Mouse (Mus musculus): ENCODE measurements at regions not wholly inside any gene's neighbourhood (a gene's known extent, or its start where the extent isn't known, plus 50 kb on each side); places are given as distances from the start of the nearest gene placed in this dataset.

DNA sequence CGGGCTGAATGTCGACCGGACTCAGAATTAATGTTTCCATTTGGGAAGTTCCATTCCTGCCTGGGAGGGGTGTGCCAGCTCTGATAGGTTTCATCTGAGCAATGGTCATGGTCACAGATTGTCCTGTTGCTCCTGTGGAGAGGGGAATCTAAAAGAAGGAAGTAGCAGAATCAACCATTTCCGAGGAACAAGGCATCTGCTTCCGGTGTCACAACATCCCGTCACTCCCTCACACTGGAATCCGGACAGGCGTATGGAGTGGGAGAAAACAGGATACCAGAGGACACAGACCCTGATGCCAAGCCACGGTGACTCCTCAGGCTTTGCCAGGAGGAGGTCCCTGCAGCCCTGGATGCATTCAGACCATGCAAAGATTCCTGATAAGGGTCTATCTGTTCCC is 168.0 kb downstream of the Maf start:
- 16% methylated on average over 9 of the region's 9 CpGs for WGBS (ENCODE audit: insufficient replicate concordance)
- Histone ChIP-seq H3K4me2 (no peak overlapping the region), H3K27ac (no peak overlapping the region), H3K9ac (no peak overlapping the region), H3K9me3 (replicated peaks) (no peaks in the 10 kb centered on the region), H3K27me3 (replicated peaks) (peaks cover 5% of the 10 kb centered on the region; the same call in 1 of the 2 replicates), H3K36me3 (no peaks in the 10 kb centered on the region), H3K4me3 (no peak overlapping the region), H3K4me1 (peaks cover 17% of the 10 kb centered on the region)
- peak; percentile 38; the same call in 1 of the 2 replicates for ATAC-seq

DNA sequence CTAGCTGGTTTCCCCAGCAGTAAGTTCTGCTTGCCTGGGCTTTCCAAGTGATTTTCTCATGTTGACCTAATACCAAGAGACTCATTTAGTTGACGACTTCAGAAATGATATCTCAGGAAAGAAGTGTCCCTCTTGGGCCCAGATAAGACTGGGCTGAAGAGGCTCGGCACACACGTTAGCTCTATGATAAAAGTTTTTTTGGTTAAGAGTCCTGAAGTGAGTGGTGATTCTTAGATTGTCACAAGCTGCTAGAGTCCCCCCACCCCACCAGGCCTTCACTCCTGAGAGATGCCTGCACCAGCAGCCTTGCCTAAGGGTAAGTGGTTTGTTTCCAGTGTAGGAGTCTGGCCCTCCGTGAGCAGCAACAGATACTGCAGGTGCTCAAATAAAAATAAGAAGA is 169.4 kb downstream of the Maf start:
- Histone ChIP-seq H3K4me3 (no peak overlapping the region), H3K27ac (no peak overlapping the region), H3K4me2 (no peak overlapping the region), H3K36me3 (no peaks in the 10 kb centered on the region), H3K4me1 (peaks cover 17% of the 10 kb centered on the region), H3K9ac (no peak overlapping the region), H3K27me3 (replicated peaks) (peaks cover 5% of the 10 kb centered on the region; the same call in 1 of the 2 replicates), H3K9me3 (replicated peaks) (no peaks in the 10 kb centered on the region)
- 15% methylated on average over 4 of the region's 4 CpGs for WGBS (ENCODE audit: insufficient replicate concordance)
- peak; percentile 71 for ATAC-seq

DNA sequence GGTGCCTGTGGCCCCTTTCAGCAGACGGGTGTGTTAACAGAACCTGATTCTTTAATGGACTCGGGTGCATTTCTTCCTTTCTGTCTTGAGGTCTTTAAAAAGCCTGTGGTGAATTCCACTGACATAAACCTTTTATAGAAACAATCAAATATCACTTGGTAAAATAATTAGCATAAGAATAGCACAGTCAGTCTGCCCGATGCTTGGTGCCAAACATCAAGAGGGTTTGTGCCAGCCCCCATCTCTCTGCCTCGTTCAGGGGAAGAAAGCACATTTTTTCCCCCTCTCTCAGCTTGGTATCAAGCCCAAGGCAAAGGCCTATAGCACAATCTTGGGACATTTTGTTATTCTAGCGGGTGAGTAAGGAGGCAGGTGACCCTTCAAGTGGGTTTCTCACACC is 169.8 kb downstream of the Maf start:
- Histone ChIP-seq H3K27ac (no peak overlapping the region), H3K9ac (no peak overlapping the region), H3K36me3 (no peaks in the 10 kb centered on the region), H3K4me3 (no peak overlapping the region), H3K4me1 (peaks cover 17% of the 10 kb centered on the region), H3K4me2 (no peak overlapping the region), H3K27me3 (replicated peaks) (peaks cover 5% of the 10 kb centered on the region; the same call in 1 of the 2 replicates), H3K9me3 (replicated peaks) (no peaks in the 10 kb centered on the region)
- 49% methylated on average over 5 of the region's 5 CpGs for WGBS (ENCODE audit: insufficient replicate concordance)
- no peak for ATAC-seq

DNA sequence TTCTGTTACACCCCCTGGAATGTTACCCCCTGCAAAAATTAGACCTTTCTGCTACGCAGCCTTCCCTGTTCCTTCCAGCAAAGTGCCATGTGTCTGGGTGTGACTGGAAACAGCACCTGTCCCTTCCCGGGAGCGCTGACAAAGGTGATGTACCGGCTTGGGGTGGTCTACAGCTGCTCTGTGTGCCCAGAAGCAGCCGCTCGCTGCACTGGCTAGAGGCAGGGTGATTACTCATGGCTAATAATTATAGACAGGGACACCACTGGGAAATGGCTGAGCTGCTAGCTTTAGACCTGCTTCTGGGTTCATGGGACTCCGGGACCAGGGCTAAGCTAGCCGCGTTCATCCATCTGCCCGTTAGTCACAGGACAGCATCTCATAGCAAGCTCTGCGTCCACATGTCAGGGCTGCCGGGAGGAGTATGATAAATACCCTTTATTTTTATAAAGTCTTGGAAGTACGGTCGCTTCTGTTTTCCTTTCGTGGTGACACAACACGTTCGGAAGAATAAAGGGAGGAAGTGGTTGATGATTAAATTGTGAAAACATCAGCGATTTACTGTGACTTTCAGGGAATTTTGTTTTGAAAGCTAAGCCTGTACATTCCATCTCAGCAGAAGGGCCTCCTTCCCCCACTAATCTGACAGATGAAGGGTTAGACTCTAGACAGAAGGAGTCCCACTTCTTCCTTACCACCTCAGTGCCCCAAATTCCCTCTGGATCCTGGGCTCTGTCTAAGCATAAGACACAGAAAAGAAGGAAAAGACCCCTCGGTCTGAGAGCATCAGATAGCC is 170.8 kb downstream of the Maf start:
- H3K4me1 ChIP-seq: peaks cover 17% of the 10 kb centered on the region
- no peak overlapping the region for H3K9ac ChIP-seq

DNA sequence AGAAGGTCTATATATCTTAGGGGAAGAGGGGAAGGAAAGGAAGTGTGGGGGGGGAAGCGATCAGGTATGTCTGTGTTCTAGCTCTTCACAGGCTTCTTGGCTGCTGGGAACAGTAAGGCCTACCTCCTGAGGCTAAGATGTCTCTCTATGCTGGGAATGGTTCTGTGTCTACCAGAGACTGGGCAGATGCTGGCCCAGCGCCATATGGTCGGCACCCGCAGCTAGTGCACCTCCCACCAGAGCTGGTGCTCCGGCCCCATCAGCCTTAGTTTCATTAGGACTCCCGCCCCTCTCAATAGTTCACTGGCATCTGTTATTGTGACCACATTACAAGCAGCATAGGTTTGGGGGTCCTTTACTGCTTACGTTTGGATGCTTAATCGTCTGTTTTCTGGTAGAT is 171.6 kb downstream of the Maf start:
- no peak overlapping the region for H3K4me3 ChIP-seq
- H3K4me1 ChIP-seq: peaks cover 17% of the 10 kb centered on the region
- H3K4me2 ChIP-seq: no peak overlapping the region
- no peaks in the 10 kb centered on the region for H3K9me3 ChIP-seq (replicated peaks)
- no peak for ATAC-seq
- H3K9ac ChIP-seq: no peak overlapping the region
- peaks cover 5% of the 10 kb centered on the region; the same call in 1 of the 2 replicates for H3K27me3 ChIP-seq (replicated peaks)
- 75% methylated on average over 8 of the region's 8 CpGs for WGBS (ENCODE audit: insufficient replicate concordance)
- H3K27ac ChIP-seq: no peak overlapping the region
- H3K36me3 ChIP-seq: no peaks in the 10 kb centered on the region

More for the DNA sequence above, 170.8 kb downstream of the Maf start:
- Histone ChIP-seq H3K27ac (no peak overlapping the region), H3K27me3 (replicated peaks) (peaks cover 5% of the 10 kb centered on the region; the same call in 1 of the 2 replicates), H3K4me3 (no peak overlapping the region), H3K9me3 (replicated peaks) (no peaks in the 10 kb centered on the region), H3K36me3 (no peaks in the 10 kb centered on the region), H3K4me2 (no peak overlapping the region)
- no peak for ATAC-seq
- WGBS (ENCODE audit: insufficient replicate concordance): 60% methylated on average over 19 of the region's 19 CpGs

DNA sequence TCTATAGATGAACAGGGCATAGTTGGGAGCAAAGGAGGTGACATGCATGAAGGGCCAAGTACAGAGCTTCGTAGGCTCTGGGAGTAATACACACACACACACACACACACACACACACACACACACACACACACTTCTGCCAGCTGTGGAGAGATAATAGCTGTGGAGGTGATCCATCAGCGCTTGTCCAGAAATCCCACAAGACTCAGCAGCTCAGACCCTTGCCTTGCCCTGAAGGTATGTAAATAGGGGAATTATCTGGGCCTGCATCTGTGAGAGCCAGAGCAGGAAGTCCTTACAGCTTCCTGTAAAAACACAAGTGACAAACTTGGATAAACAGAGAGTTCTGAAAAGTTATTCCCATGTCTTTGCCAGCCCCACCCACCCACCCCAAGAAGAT is 173.6 kb downstream of the Maf start:
- no peak overlapping the region for H3K4me2 ChIP-seq
- peaks cover 24% of the 10 kb centered on the region for H3K4me1 ChIP-seq
- ATAC-seq: 0 out of 2 replicates have a peak, but pooled peaks have one; percentile 18
- H3K4me3 ChIP-seq: no peak overlapping the region
- H3K9me3 ChIP-seq (replicated peaks): no peaks in the 10 kb centered on the region
- 14% methylated on average over 2 of the region's 2 CpGs for WGBS (ENCODE audit: insufficient replicate concordance)
- H3K27ac ChIP-seq: no peak overlapping the region
- peaks cover 5% of the 10 kb centered on the region; the same call in 1 of the 2 replicates for H3K27me3 ChIP-seq (replicated peaks)
- no peaks in the 10 kb centered on the region for H3K36me3 ChIP-seq
- H3K9ac ChIP-seq: no peak overlapping the region

DNA sequence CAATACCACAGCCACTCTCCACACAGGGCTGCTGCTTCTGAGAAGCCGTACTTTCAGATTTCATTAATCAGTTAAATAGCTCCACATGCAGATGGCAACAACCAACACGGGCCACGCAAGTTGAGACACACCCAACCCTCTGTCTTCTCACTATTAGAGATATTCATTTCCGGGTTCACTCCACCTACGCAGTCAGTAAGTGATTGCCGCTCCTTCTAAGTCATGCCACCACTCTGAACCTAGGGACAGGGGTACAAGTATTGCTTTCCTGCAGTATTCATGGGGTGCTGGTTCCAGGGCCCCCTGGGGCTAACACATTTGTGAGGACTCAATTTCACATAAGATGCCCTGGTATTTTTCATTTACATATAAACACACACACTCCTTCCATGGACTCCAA is 176.3 kb downstream of the Maf start:
- no peak for ATAC-seq
- 53% methylated on average over 6 of the region's 6 CpGs for WGBS (ENCODE audit: insufficient replicate concordance)
- peaks cover 7% of the 10 kb centered on the region; the same call in 1 of the 2 replicates for H3K4me1 ChIP-seq

DNA sequence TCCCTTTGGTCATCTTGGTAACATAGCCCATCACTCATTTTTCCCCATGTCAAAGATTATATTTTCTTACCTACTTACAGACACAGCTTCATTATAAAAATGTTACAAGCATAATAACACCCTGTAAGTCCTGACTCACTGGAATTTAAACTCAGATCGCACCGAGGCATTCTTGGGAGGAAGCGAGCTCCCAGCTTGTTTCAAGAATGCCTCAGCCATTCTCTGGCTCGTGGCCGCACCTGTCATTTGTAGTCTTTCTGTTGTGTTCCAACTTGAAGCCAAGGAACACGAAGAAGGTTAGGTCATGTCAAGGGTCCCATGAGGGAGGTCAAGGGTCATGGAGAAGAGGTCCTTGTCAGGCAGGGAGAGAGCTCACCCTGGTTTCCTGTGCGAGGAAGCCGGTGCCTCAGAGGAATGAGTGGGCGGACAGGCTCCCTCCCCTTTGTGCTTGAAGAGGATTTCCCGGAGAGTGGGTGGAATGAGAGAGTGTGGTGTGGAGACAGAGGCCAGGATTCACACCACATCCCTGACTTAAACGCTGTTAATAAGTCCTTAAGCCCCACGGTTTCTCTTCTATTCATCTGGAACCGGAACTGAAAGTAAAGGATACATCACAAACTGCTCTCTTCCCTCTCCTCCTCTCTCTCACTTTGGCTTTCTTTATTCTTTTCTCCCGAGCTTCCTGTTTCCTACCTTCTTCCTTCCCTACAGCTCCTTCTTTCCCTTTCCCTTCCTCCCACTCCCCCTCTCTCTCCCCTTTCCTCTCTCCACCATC is 177.8 kb downstream of the Maf start:
- no peak overlapping the region for H3K4me2 ChIP-seq
- ATAC-seq: no peak

More for the DNA sequence above, 176.3 kb downstream of the Maf start:
- no peak overlapping the region for H3K27ac ChIP-seq
- no peak overlapping the region for H3K4me2 ChIP-seq
- no peak overlapping the region for H3K9ac ChIP-seq
- no peak overlapping the region for H3K4me3 ChIP-seq
- no peaks in the 10 kb centered on the region for H3K36me3 ChIP-seq
- H3K9me3 ChIP-seq (replicated peaks): no peaks in the 10 kb centered on the region
- peaks cover 5% of the 10 kb centered on the region; the same call in 1 of the 2 replicates for H3K27me3 ChIP-seq (replicated peaks)

DNA sequence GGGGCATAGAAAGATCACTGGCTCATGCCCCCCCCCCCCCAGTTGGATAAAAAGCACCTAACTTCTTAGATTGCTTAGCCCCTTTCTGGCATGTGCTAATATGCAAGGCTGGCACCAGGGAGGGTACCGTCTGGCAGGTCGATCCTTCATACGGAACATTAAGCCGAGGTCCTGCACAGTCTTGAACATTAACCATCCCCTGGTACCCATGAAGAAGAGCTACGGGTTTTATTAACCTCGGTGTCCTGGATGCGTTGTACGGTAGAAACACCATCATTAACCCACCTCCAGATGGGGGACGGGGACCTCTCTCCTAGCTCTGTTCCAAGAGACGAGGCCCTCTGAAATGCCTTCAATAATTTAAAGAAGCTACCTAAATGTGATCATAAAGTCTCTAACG is 178.7 kb downstream of the Maf start:
- Histone ChIP-seq H3K36me3 (no peaks in the 10 kb centered on the region), H3K4me1 (peaks cover 10% of the 10 kb centered on the region; the same call in 1 of the 2 replicates), H3K9me3 (replicated peaks) (no peaks in the 10 kb centered on the region), H3K4me2 (no peak overlapping the region), H3K27me3 (replicated peaks) (no peaks in the 10 kb centered on the region; the same call in 1 of the 2 replicates), H3K4me3 (no peak overlapping the region), H3K9ac (no peak overlapping the region), H3K27ac (no peak overlapping the region)
- WGBS (ENCODE audit: insufficient replicate concordance): 86% methylated on average over 11 of the region's 11 CpGs
- no peak for ATAC-seq

More for the DNA sequence above, 177.8 kb downstream of the Maf start:
- H3K36me3 ChIP-seq: no peaks in the 10 kb centered on the region
- no peaks in the 10 kb centered on the region for H3K9me3 ChIP-seq (replicated peaks)
- no peak overlapping the region for H3K27ac ChIP-seq
- H3K27me3 ChIP-seq (replicated peaks): no peaks in the 10 kb centered on the region; the same call in 1 of the 2 replicates
- H3K4me3 ChIP-seq: no peak overlapping the region
- no peak overlapping the region for H3K9ac ChIP-seq
- H3K4me1 ChIP-seq: peaks cover 7% of the 10 kb centered on the region; the same call in 1 of the 2 replicates
- WGBS (ENCODE audit: insufficient replicate concordance): 31% methylated on average over 14 of the region's 14 CpGs

DNA sequence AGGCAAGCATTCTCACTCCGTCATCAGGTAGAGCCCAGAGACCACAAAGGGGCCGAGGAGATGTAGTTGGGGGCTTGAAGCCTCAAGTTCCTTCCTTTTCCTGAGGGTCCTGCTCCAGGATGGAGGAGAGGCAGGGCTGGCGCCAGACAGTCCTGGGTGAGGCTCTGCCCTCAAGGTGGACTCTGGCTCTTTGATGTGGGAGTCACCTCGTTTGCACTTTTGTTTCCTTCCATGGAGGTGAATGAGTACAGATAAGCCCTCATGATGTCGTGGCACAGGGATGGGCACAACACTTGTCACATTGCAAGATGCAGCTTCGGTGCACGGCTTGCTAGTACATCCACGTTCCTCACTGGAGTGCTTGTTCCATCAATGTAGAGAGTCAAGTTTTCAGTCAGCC is 182.4 kb downstream of the Maf start:
- Histone ChIP-seq H3K27me3 (replicated peaks) (no peaks in the 10 kb centered on the region), H3K9ac (no peak overlapping the region), H3K27ac (no peak overlapping the region), H3K9me3 (replicated peaks) (no peaks in the 10 kb centered on the region), H3K4me1 (peaks cover 9% of the 10 kb centered on the region; the same call in 1 of the 2 replicates), H3K4me3 (no peak overlapping the region), H3K36me3 (no peaks in the 10 kb centered on the region), H3K4me2 (no peak overlapping the region)
- ATAC-seq: no peak
- 53% methylated on average over 8 of the region's 8 CpGs for WGBS (ENCODE audit: insufficient replicate concordance)

DNA sequence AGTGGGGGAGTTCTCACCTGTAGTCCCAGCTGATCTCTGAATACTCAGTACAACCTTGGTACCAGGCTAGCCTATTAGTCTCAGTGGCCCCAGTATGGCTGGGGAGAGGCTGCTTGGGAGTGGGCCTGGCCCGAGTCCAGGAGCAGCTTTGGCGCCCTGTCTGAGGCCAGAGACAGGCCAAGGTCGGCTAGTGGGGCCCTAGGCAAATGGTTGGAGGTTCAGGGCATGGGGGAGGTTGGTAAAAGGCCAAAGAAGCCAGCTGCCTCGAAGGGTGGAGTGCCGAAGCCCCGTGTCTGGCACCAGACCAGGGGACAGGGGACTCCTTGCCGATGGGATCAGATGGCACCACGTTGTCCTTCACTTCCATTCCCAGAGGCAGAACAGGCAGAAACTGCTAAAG is 182.9 kb downstream of the Maf start:
- Histone ChIP-seq H3K4me3 (no peak overlapping the region), H3K9me3 (replicated peaks) (no peaks in the 10 kb centered on the region), H3K27ac (no peak overlapping the region), H3K4me1 (peaks cover 5% of the 10 kb centered on the region; the same call in 1 of the 2 replicates), H3K36me3 (no peaks in the 10 kb centered on the region), H3K9ac (no peak overlapping the region), H3K4me2 (no peak overlapping the region), H3K27me3 (replicated peaks) (no peaks in the 10 kb centered on the region)
- ATAC-seq: no peak
- 65% methylated on average over 8 of the region's 8 CpGs for WGBS (ENCODE audit: insufficient replicate concordance)

DNA sequence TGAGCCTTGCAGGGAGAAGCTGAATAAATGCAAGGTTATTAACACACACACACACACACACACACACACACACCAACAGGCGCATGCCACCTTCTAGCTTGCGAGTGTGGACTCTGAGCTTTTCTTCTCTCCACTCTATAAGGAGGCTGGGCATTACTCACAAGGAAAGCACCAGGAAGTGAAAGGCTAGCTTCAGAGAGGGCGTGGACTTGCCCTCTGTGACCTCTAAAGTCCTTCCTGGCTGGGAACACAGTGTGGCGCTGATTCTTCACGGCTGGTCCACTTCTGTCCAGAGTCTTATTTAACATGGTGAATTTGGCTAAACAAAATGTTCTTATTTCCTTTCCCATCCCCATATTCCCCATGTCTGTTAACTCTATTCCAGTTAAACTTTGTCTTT is 185.1 kb downstream of the Maf start:
- Histone ChIP-seq H3K27ac (no peak overlapping the region), H3K4me3 (no peak overlapping the region), H3K4me1 (0 out of 2 replicates have a peak, but pooled peaks cover 3% of the 10 kb centered on the region), H3K9me3 (replicated peaks) (no peaks in the 10 kb centered on the region), H3K36me3 (no peaks in the 10 kb centered on the region), H3K4me2 (no peak overlapping the region), H3K27me3 (replicated peaks) (no peaks in the 10 kb centered on the region), H3K9ac (no peak overlapping the region)
- 65% methylated on average over 5 of the region's 5 CpGs for WGBS (ENCODE audit: insufficient replicate concordance)
- ATAC-seq: no peak

Data from liver, embryonic 12.5 days (tissue).